Mouse (Mus musculus): ENCODE measurements at regions not wholly inside any gene's neighbourhood (a gene's known extent, or its start where the extent isn't known, plus 50 kb on each side); places are given as distances from the start of the nearest gene placed in this dataset.

DNA sequence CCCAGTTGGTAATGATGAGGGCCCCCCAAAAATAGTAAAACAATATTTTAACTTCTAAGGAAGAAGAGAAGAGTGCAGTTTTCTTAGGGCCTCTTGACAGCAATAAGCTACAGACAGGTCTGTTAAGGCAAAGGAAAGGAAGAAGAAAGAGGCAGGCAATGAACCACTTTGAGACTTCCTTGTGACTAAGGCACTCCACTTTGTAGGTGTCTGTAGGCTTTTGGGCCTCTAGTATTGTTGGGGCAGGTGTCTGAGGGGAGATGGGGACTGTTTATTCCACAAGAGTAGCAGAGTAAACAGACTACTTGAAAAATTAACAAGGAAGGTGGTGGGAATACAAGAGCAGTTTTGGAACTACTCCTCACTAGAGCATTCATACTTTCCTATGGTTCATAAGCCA lies 287.9 kb downstream of the Ets1 start:
- Histone ChIP-seq H3K4me1 (ENCODE audit: insufficient read depth, low read length) (no peaks in the 10 kb centered on the region), H3K4me3 (ENCODE audit: low read depth, low read length) (no peak overlapping the region), H3K27ac (ENCODE audit: low read depth, low read length) (no peak overlapping the region), H3K4me2 (ENCODE audit: low read depth, low read length, poor library complexity, severe bottlenecking) (no peak overlapping the region), H3K9ac (replicated peaks; ENCODE audit: low read length, poor library complexity, severe bottlenecking) (no peak overlapping the region), H3K36me3 (ENCODE audit: insufficient read depth, low read length) (no peaks in the 10 kb centered on the region), H3K27me3 (ENCODE audit: insufficient read depth, low read length) (no peaks in the 10 kb centered on the region), H3K9me3 (ENCODE audit: low read length) (no peaks in the 10 kb centered on the region)
- no peak for ATAC-seq (ENCODE audit: low FRiP score)
- DNase-seq (ENCODE audit: low spot score): no peak
- TF ChIP-seq CTCF (IDR thresholded peaks at IDR 0.05): no peak

DNA sequence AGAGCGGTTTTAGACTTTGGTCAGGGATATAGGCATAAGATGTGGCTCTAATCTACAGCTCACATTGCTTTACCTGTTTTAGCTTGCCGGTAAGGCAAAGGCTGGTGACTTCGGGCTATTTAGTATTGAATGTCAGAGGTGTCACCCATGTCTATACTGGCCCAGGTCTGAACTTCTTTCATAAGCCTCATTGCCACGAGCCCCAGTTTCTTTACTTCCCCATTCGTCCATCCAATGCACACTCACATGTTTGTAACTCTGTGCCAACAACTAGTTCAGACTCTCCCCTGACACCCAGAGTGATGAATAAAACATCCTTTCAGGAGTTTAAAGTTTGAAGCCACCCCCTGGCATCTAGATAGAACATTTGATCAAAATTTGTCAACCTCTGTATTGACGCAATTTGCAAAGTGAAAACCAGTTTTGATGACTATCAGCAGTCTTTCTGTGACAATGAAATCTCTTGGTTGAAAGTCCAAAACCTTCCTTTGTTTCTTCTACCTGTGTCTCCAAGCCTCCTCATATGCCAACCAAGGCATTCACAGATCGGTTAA lies 288.4 kb downstream of the Ets1 start:
- Histone ChIP-seq H3K27ac (ENCODE audit: low read depth, low read length) (no peak overlapping the region), H3K4me1 (ENCODE audit: insufficient read depth, low read length) (no peaks in the 10 kb centered on the region), H3K4me2 (ENCODE audit: low read depth, low read length, poor library complexity, severe bottlenecking) (no peak overlapping the region), H3K4me3 (ENCODE audit: low read depth, low read length) (no peak overlapping the region), H3K9me3 (ENCODE audit: low read length) (no peaks in the 10 kb centered on the region), H3K9ac (replicated peaks; ENCODE audit: low read length, poor library complexity, severe bottlenecking) (no peak overlapping the region), H3K36me3 (ENCODE audit: insufficient read depth, low read length) (no peaks in the 10 kb centered on the region), H3K27me3 (ENCODE audit: insufficient read depth, low read length) (no peaks in the 10 kb centered on the region)
- no peak for ATAC-seq (ENCODE audit: low FRiP score)
- 95% methylated on average over 7 of the region's 7 CpGs for WGBS
- no peak for DNase-seq (ENCODE audit: low spot score)
- TF ChIP-seq CTCF (IDR thresholded peaks at IDR 0.05): no peak

DNA sequence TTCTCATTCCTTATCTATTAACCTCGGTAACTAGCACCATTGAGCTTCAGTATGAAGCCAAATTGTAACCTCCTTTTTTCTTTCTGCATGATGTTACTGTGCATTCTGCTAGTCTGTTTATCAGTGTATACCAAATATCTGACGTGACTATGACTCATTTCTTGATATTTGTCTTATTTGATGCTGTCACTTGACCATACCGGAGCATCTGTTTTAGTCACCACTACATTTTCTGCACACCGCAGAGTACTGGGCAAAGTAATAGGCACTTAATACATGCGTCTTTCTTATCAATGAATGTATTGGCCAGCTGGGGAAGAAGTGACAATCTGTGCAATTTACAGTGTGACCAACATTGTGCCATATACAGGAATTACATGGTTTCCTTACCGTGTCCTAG lies 289.0 kb downstream of the Ets1 start:
- no peak overlapping the region for H3K4me2 ChIP-seq (ENCODE audit: low read depth, low read length, poor library complexity, severe bottlenecking)
- H3K27me3 ChIP-seq (ENCODE audit: insufficient read depth, low read length): no peaks in the 10 kb centered on the region
- 91% methylated on average over 6 of the region's 6 CpGs for WGBS
- H3K9me3 ChIP-seq (ENCODE audit: low read length): no peaks in the 10 kb centered on the region
- no peak for TF ChIP-seq CTCF (IDR thresholded peaks at IDR 0.05)
- H3K36me3 ChIP-seq (ENCODE audit: insufficient read depth, low read length): no peaks in the 10 kb centered on the region
- ATAC-seq (ENCODE audit: low FRiP score): no peak
- DNase-seq (ENCODE audit: low spot score): no peak
- no peak overlapping the region for H3K4me3 ChIP-seq (ENCODE audit: low read depth, low read length)
- no peaks in the 10 kb centered on the region for H3K4me1 ChIP-seq (ENCODE audit: insufficient read depth, low read length)
- no peak overlapping the region for H3K27ac ChIP-seq (ENCODE audit: low read depth, low read length)
- H3K9ac ChIP-seq (replicated peaks; ENCODE audit: low read length, poor library complexity, severe bottlenecking): no peak overlapping the region

DNA sequence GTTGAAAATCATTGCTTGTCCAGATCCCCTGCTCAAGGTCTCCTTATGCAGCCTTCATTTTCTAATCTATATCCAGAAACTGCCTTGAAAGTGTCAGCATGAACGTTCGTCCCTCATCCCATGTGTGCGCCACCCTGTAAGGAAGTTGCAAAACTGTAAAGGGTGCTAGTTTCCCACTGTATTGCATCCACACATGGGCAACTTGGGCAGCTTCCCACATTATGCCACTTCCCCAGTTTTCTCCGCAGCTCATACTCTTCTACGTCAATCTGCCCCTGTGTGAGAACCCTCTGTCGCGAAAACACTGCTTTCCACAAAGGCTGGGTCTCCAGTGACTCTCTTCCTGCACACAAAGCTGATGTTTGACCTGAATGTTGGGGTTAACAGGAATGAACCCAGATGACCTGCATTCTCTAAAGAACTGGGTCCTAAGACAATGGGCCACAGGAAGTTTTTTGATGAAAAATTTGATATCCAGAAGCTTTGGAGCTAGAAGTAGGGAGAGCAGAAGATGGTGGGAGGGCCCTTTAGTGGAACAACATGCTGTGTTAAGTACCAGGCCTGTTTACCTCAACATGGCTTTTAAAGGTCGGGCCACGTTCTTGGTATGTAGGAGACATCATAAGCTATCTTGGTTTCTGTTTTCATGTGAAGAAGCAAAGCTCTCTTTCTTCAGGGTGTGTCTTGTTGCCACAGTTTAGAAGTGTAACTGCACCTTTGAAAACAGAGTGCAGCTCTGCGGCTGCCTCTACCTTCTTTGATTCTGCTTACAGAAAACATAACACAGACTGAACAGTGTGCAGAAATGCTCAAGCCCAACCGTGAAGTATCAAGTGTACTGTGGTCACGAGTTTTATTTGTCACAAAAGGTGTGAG lies 289.9 kb downstream of the Ets1 start:
- H3K9me3 ChIP-seq (ENCODE audit: low read length): no peaks in the 10 kb centered on the region
- TF ChIP-seq CTCF (IDR thresholded peaks at IDR 0.05): no peak
- ATAC-seq (ENCODE audit: low FRiP score) (no peak), DNase-seq (ENCODE audit: low spot score) (no peak)
- H3K4me3 ChIP-seq (ENCODE audit: low read depth, low read length): no peak overlapping the region
- H3K36me3 ChIP-seq (ENCODE audit: insufficient read depth, low read length): no peaks in the 10 kb centered on the region
- H3K27ac ChIP-seq (ENCODE audit: low read depth, low read length): no peak overlapping the region
- no peaks in the 10 kb centered on the region for H3K27me3 ChIP-seq (ENCODE audit: insufficient read depth, low read length)
- no peak overlapping the region for H3K9ac ChIP-seq (replicated peaks; ENCODE audit: low read length, poor library complexity, severe bottlenecking)
- H3K4me2 ChIP-seq (ENCODE audit: low read depth, low read length, poor library complexity, severe bottlenecking): no peak overlapping the region
- no peaks in the 10 kb centered on the region for H3K4me1 ChIP-seq (ENCODE audit: insufficient read depth, low read length)
- WGBS: 86% methylated on average over 12 of the region's 12 CpGs

GRCm38 (mm10) chr9:32927656-32928055 lies 291.6 kb downstream of the Ets1 start:
- no peak for TF ChIP-seq CTCF (IDR thresholded peaks at IDR 0.05)
- H3K36me3 ChIP-seq (ENCODE audit: insufficient read depth, low read length): no peaks in the 10 kb centered on the region
- no peaks in the 10 kb centered on the region for H3K27me3 ChIP-seq (ENCODE audit: insufficient read depth, low read length)
- no peak overlapping the region for H3K9ac ChIP-seq (replicated peaks; ENCODE audit: low read length, poor library complexity, severe bottlenecking)
- H3K4me3 ChIP-seq (ENCODE audit: low read depth, low read length): no peak overlapping the region
- no peak overlapping the region for H3K27ac ChIP-seq (ENCODE audit: low read depth, low read length)
- H3K9me3 ChIP-seq (ENCODE audit: low read length): no peaks in the 10 kb centered on the region
- DNase-seq (ENCODE audit: low spot score) (no peak), ATAC-seq (ENCODE audit: low FRiP score) (no peak)
- 94% methylated on average over 1 of the region's 1 CpGs for WGBS
- no peaks in the 10 kb centered on the region for H3K4me1 ChIP-seq (ENCODE audit: insufficient read depth, low read length)
- H3K4me2 ChIP-seq (ENCODE audit: low read depth, low read length, poor library complexity, severe bottlenecking): no peak overlapping the region

- WGBS: 91% methylated on average over 8 of the region's 8 CpGs
- H3K27ac ChIP-seq (ENCODE audit: low read depth, low read length): no peak overlapping the region
- TF ChIP-seq CTCF (IDR thresholded peaks at IDR 0.05): no peak
- no peak overlapping the region for H3K9ac ChIP-seq (replicated peaks; ENCODE audit: low read length, poor library complexity, severe bottlenecking)
- ATAC-seq (ENCODE audit: low FRiP score) (no peak), DNase-seq (ENCODE audit: low spot score) (no peak)
- H3K9me3 ChIP-seq (ENCODE audit: low read length): no peaks in the 10 kb centered on the region
- no peaks in the 10 kb centered on the region for H3K27me3 ChIP-seq (ENCODE audit: insufficient read depth, low read length)
- no peaks in the 10 kb centered on the region for H3K36me3 ChIP-seq (ENCODE audit: insufficient read depth, low read length)
- H3K4me3 ChIP-seq (ENCODE audit: low read depth, low read length): no peak overlapping the region
- no peaks in the 10 kb centered on the region for H3K4me1 ChIP-seq (ENCODE audit: insufficient read depth, low read length)
- no peak overlapping the region for H3K4me2 ChIP-seq (ENCODE audit: low read depth, low read length, poor library complexity, severe bottlenecking)
Observed at GRCm38 (mm10) chr9:32928289-32929000, 292.4 kb downstream of the Ets1 start.
